ENCODE assay signal across 1 mouse cellular context in genomic region chr17:71617974-71618373, GRCm38 (mm10).
TF ChIP-seq lines count a peak whose summit lies in the region.

No protein-coding gene starts in this region.

TF ChIP-seq in CH12.LX, 34 proteins besides CTCF, POLR2A, EP300 and RAD21 (continued from another document):
- no peak for TF ChIP-seq ZMIZ1 (IDR thresholded peaks at IDR 0.05; ENCODE audit: low read depth, low read length)
